Mouse (Mus musculus): ENCODE measurements at regions not wholly inside any gene's neighbourhood (a gene's known extent, or its start where the extent isn't known, plus 50 kb on each side); places are given as distances from the start of the nearest gene placed in this dataset.

DNA sequence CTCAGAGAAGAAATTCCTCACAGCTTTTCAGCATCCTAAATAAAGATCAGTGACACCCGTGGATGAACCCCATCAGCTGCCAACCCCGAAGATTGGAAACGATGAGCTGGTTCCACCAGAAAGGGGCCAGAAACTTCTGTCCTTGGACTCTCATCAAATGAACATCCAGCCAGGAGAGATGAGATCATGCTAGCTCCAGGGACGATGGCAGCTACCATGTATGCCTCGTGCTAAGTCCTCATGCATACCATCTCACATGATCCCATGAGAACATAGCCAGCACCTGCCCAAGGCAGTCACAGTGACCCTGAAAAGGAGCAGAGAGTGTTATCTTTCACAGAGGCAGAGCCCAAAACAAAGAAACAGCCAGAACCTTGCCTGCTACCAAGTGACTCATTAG is 88.6 kb downstream of the Irs2 start:
- no peak for DNase-seq
- H3K4me1 ChIP-seq (replicated peaks; ENCODE audit: control insufficient read depth, insufficient read depth, low read length), result peaks cover 8% of the 10 kb centered on the region
- H3K4me3 ChIP-seq (ENCODE audit: control insufficient read depth, insufficient read depth, low read length), result no peak overlapping the region
- H3K27me3 ChIP-seq (ENCODE audit: control insufficient read depth, insufficient read depth, low read length), result no peaks in the 10 kb centered on the region
- 95% methylated on average over 5 of the region's 5 CpGs for WGBS
- H3K36me3 ChIP-seq (ENCODE audit: control insufficient read depth, insufficient read depth, low read length), result no peaks in the 10 kb centered on the region
- no peak overlapping the region for H3K27ac ChIP-seq (ENCODE audit: control insufficient read depth, insufficient read depth, low read length)
- TF ChIP-seq POLR2A (IDR thresholded peaks at IDR 0.05; ENCODE audit: control insufficient read depth, extremely low read depth, insufficient read depth, low read length, poor library complexity) (no peak), CTCF (IDR thresholded peaks at IDR 0.05; ENCODE audit: borderline replicate concordance, control insufficient read depth, extremely low read depth, insufficient read depth, low read length, poor library complexity) (no peak)

DNA sequence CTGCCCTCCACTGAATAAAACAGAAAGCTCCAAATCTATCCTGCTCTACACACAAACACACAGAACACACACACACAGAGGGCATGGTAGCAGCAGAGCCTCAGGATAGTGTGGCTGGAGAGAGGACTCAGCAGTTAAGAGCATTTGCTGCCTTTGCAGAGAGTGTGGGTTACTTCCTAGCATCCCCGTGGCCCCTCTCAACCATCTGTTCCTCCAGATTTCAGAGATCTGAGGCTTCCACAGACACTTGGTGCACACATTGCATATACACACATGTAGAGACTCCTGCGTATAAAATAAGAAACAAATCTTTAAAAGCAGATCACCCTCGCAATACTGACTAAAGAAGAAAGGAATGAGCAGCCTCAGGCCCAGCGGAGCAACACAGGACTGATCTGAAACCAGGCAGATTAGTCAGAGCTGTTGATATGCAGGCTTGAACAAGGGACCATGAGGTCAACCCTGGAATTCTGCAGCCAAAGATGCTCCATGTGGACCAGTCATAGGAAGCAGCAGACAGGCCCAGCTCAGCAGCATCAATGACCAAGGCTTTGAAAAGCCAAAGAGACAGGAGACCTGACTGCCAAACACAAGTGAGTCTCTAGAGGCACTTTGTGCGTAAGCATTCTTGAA is 89.7 kb downstream of the Irs2 start:
- WGBS, result 78% methylated on average over 5 of the region's 5 CpGs
- Histone ChIP-seq H3K4me1 (replicated peaks; ENCODE audit: control insufficient read depth, insufficient read depth, low read length) (no peaks in the 10 kb centered on the region), H3K27ac (ENCODE audit: control insufficient read depth, insufficient read depth, low read length) (no peak overlapping the region), H3K4me3 (ENCODE audit: control insufficient read depth, insufficient read depth, low read length) (no peak overlapping the region), H3K36me3 (ENCODE audit: control insufficient read depth, insufficient read depth, low read length) (no peaks in the 10 kb centered on the region), H3K27me3 (ENCODE audit: control insufficient read depth, insufficient read depth, low read length) (no peaks in the 10 kb centered on the region)
- TF ChIP-seq POLR2A (IDR thresholded peaks at IDR 0.05; ENCODE audit: control insufficient read depth, extremely low read depth, insufficient read depth, low read length, poor library complexity), result no peak
- TF ChIP-seq CTCF (IDR thresholded peaks at IDR 0.05; ENCODE audit: borderline replicate concordance, control insufficient read depth, extremely low read depth, insufficient read depth, low read length, poor library complexity), result no peak
- DNase-seq, result no peak

- WGBS, result 97% methylated on average over 8 of the region's 8 CpGs
These were observed 93.6 kb downstream of the Irs2 start for GRCm38 (mm10) chr8:10914616-10915015.

GRCm38 (mm10) chr8:10912436-10912835 is 95.8 kb downstream of the Irs2 start:
- 84% methylated on average over 2 of the region's 2 CpGs for WGBS
- Histone ChIP-seq H3K4me1 (replicated peaks; ENCODE audit: control insufficient read depth, insufficient read depth, low read length) (peaks cover 14% of the 10 kb centered on the region), H3K27ac (ENCODE audit: control insufficient read depth, insufficient read depth, low read length) (no peak overlapping the region), H3K27me3 (ENCODE audit: control insufficient read depth, insufficient read depth, low read length) (no peaks in the 10 kb centered on the region), H3K36me3 (ENCODE audit: control insufficient read depth, insufficient read depth, low read length) (no peaks in the 10 kb centered on the region), H3K4me3 (ENCODE audit: control insufficient read depth, insufficient read depth, low read length) (no peak overlapping the region)
- no peak for TF ChIP-seq POLR2A (IDR thresholded peaks at IDR 0.05; ENCODE audit: control insufficient read depth, extremely low read depth, insufficient read depth, low read length, poor library complexity)
- no peak for TF ChIP-seq CTCF (IDR thresholded peaks at IDR 0.05; ENCODE audit: borderline replicate concordance, control insufficient read depth, extremely low read depth, insufficient read depth, low read length, poor library complexity)
- DNase-seq, result no peak

More at GRCm38 (mm10) chr8:10914616-10915015, 93.6 kb downstream of the Irs2 start:
- no peak overlapping the region for H3K27ac ChIP-seq (ENCODE audit: control insufficient read depth, insufficient read depth, low read length)
- H3K36me3 ChIP-seq (ENCODE audit: control insufficient read depth, insufficient read depth, low read length), result no peaks in the 10 kb centered on the region
- no peak for DNase-seq
- no peak overlapping the region for H3K4me3 ChIP-seq (ENCODE audit: control insufficient read depth, insufficient read depth, low read length)
- H3K4me1 ChIP-seq (replicated peaks; ENCODE audit: control insufficient read depth, insufficient read depth, low read length), result peaks cover 14% of the 10 kb centered on the region
- TF ChIP-seq POLR2A (IDR thresholded peaks at IDR 0.05; ENCODE audit: control insufficient read depth, extremely low read depth, insufficient read depth, low read length, poor library complexity) (no peak), CTCF (IDR thresholded peaks at IDR 0.05; ENCODE audit: borderline replicate concordance, control insufficient read depth, extremely low read depth, insufficient read depth, low read length, poor library complexity) (no peak)
- H3K27me3 ChIP-seq (ENCODE audit: control insufficient read depth, insufficient read depth, low read length), result no peaks in the 10 kb centered on the region

- DNase-seq, result no peak
- H3K27me3 ChIP-seq (ENCODE audit: control insufficient read depth, insufficient read depth, low read length), result no peaks in the 10 kb centered on the region
- H3K4me3 ChIP-seq (ENCODE audit: control insufficient read depth, insufficient read depth, low read length), result no peak overlapping the region
- H3K36me3 ChIP-seq (ENCODE audit: control insufficient read depth, insufficient read depth, low read length), result no peaks in the 10 kb centered on the region
- whole genome bisulfite sequencing, result 79% methylated on average over 4 of the region's 4 CpGs
- no peak overlapping the region for H3K27ac ChIP-seq (ENCODE audit: control insufficient read depth, insufficient read depth, low read length)
- TF ChIP-seq CTCF (IDR thresholded peaks at IDR 0.05; ENCODE audit: borderline replicate concordance, control insufficient read depth, extremely low read depth, insufficient read depth, low read length, poor library complexity), result no peak
- no peak for TF ChIP-seq POLR2A (IDR thresholded peaks at IDR 0.05; ENCODE audit: control insufficient read depth, extremely low read depth, insufficient read depth, low read length, poor library complexity)
- peaks cover 14% of the 10 kb centered on the region for H3K4me1 ChIP-seq (replicated peaks; ENCODE audit: control insufficient read depth, insufficient read depth, low read length)
These were observed 96.9 kb downstream of the Irs2 start for GRCm38 (mm10) chr8:10911371-10911770.

- TF ChIP-seq CTCF (IDR thresholded peaks at IDR 0.05; ENCODE audit: borderline replicate concordance, control insufficient read depth, extremely low read depth, insufficient read depth, low read length, poor library complexity) (no peak), POLR2A (IDR thresholded peaks at IDR 0.05; ENCODE audit: control insufficient read depth, extremely low read depth, insufficient read depth, low read length, poor library complexity) (no peak)
- WGBS, result 37% methylated on average over 6 of the region's 6 CpGs
- no peak for DNase-seq
- Histone ChIP-seq H3K27ac (ENCODE audit: control insufficient read depth, insufficient read depth, low read length) (no peak overlapping the region), H3K4me1 (replicated peaks; ENCODE audit: control insufficient read depth, insufficient read depth, low read length) (peaks cover 14% of the 10 kb centered on the region), H3K4me3 (ENCODE audit: control insufficient read depth, insufficient read depth, low read length) (no peak overlapping the region), H3K36me3 (ENCODE audit: control insufficient read depth, insufficient read depth, low read length) (no peaks in the 10 kb centered on the region), H3K27me3 (ENCODE audit: control insufficient read depth, insufficient read depth, low read length) (no peaks in the 10 kb centered on the region)
These were observed 97.3 kb downstream of the Irs2 start for GRCm38 (mm10) chr8:10910954-10911353.
